Mouse (Mus musculus) liver, embryonic 15.5 days (tissue): ENCODE measurements around the gene Gm12800. TPM values are rescaled to one million over a fixed set of nuclear protein-coding genes. Genes with fewer than 3 reads are reported as not detected.
"Not testable (repeated sequence)": the region's sequence is repeated elsewhere in the genome, so short reads cannot be mapped to it uniquely, and the experiment has no call there.

Source experiments
- ATAC-seq: fragments of 200-750 bp; cut with Nextera tagmentation; 2 replicates; pipeline ENCODE4 v1.8.0; 2017; ENCODE audit warnings: moderate number of reproducible peaks, mild to moderate bottlenecking, moderate library complexity; ENCODE audit not compliant: insufficient read depth
- H3K27ac ChIP-seq: fragments of 300-500 bp; sonication (generic); replicated peaks from 2 replicates; pipeline ENCODE4 v1.5.1; 2015; ENCODE audit warnings: mild to moderate bottlenecking, inconsistent platforms
- H3K27me3 ChIP-seq: fragments of 300-500 bp; sonication (generic); 2 replicates; pipeline ENCODE4 v1.6.1; 2015; ENCODE audit warnings: mild to moderate bottlenecking, inconsistent platforms
- H3K36me3 ChIP-seq: fragments of 300-500 bp; sonication (generic); replicated peaks from 2 replicates; pipeline ENCODE4 v1.6.1; 2015; ENCODE audit warnings: moderate library complexity, mild to moderate bottlenecking, inconsistent platforms
- H3K4me1 ChIP-seq: fragments of 300-500 bp; sonication (generic); replicated peaks from 2 replicates; pipeline ENCODE4 v1.6.1; 2015; ENCODE audit warnings: inconsistent platforms
- H3K4me2 ChIP-seq: fragments of 300-500 bp; sonication (generic); 2 replicates; pipeline ENCODE4 v1.6.1; 2015; ENCODE audit warnings: moderate library complexity, mild to moderate bottlenecking, inconsistent platforms
- H3K4me3 ChIP-seq: fragments of 300-500 bp; sonication (generic); replicated peaks from 2 replicates; pipeline ENCODE4 v1.5.1; 2015; ENCODE audit warnings: mild to moderate bottlenecking, inconsistent platforms
- H3K9ac ChIP-seq: fragments of 300-500 bp; sonication (generic); 2 replicates; pipeline ENCODE4 v1.6.1; 2015; ENCODE audit warnings: moderate library complexity, mild to moderate bottlenecking, inconsistent platforms
- H3K9me3 ChIP-seq: fragments of 300-500 bp; sonication (generic); replicated peaks from 2 replicates; pipeline ENCODE4 v1.6.1; 2016; ENCODE audit warnings: inconsistent platforms
- WGBS: fragments of 180-500 bp; shearing (Covaris S2); methylation state at CpG from one replicate; pipeline ENCODE4 v1.1.7; 2015; ENCODE audit warnings: mixed read lengths; ENCODE audit not compliant: insufficient replicate concordance; 5-methylcytosine and 5-hydroxymethylcytosine counted together
- polyA plus RNA-seq: library from polyadenylated mRNA; unstranded; fragments of >200 nt; fragmentation: Nextera tagmentation; extraction: Ambion mirVana; gene quantifications from 2 replicates; pipeline ENCODE4 v1.2.1, GENCODE M21; 2015

The Gm12800 gene
- polyA plus RNA-seq, result not detected in 2 replicates

DNA sequence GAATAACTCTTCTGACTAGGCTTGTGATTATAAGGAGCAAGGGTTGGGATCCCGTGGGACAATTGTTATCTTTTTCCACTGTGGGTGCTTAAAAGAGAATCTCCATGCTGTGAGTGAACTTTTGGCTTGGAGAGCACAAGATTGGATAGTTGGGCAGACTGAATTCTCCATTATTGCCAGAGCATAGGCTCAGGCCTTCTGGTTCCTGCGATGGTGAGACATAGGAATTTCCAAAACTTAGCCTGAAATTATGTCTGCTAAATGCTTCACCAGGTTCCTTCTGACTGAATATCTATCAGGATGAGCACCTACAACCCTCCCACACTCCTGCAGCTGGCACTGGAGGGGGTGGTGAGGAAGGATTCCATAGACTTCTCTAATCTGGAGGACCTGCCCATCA is at the start of gene Gm12800:
TSS of gene Gm12800 (plus strand) at position 301 of the 400 bp plus-strand sequence.
- H3K27ac ChIP-seq, H3K4me2 ChIP-seq, H3K27me3 ChIP-seq, H3K9ac ChIP-seq, ATAC-seq, H3K4me1 ChIP-seq, H3K9me3 ChIP-seq, H3K36me3 ChIP-seq, H3K4me3 ChIP-seq: not testable (repeated sequence)
- 55% methylated on average over 2 of the region's 2 CpGs for WGBS

DNA sequence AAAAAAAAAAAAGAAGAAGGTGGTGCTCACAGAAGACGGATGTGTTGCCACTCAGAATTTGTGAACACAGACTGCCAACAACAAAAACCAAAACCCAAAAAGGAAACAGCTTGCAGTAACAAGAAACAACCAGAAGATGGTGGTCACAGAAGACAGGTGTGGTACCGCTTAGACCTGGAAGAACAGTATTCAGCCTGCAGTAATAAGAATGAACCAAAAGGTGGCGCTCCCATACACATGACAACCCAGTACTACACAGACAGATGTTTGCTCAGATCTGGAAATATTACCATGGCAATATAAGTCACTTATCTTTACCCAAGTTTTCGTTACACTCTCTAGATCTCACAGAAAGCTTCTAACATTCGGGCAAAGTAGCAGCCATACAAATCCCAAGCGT is 48.0 kb upstream of the Gm12800 start:
- H3K27me3 ChIP-seq, result no peaks in the 10 kb centered on the region
- H3K4me3 ChIP-seq, result no peak overlapping the region
- H3K9me3 ChIP-seq, result no peaks in the 10 kb centered on the region
- WGBS, result 35% methylated on average over 6 of the region's 6 CpGs
- no peaks in the 10 kb centered on the region for H3K4me1 ChIP-seq
- no peak overlapping the region for H3K27ac ChIP-seq
- no peak overlapping the region for H3K4me2 ChIP-seq
- H3K36me3 ChIP-seq, result no peaks in the 10 kb centered on the region
- no peak for ATAC-seq
- no peak overlapping the region for H3K9ac ChIP-seq

DNA sequence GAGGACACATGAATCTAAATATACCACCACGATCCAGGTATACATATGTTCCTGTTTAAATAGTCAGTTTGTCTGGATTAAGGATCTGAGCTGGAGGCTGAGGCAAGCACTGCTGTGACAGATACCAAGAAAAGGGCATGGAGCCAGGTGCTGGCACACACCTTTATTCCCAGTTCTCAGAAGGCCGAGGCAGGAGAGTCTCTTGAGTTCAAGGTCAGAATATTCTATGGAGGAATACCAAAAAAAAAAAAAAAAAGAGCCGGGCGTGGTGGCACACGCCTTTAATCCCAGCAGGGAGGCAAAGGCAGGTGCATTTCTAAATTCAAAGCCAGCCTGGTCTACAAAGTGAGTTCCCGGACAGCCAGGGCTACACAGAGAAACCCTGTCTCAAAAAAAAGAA is 46.6 kb upstream of the Gm12800 start:
- 64% methylated on average over 6 of the region's 6 CpGs for WGBS
- no peak overlapping the region for H3K9ac ChIP-seq
- no peak overlapping the region for H3K27ac ChIP-seq
- no peaks in the 10 kb centered on the region for H3K4me1 ChIP-seq
- H3K9me3 ChIP-seq, result no peaks in the 10 kb centered on the region
- H3K36me3 ChIP-seq, result no peaks in the 10 kb centered on the region
- ATAC-seq, result no peak
- no peaks in the 10 kb centered on the region for H3K27me3 ChIP-seq
- no peak overlapping the region for H3K4me2 ChIP-seq
- no peak overlapping the region for H3K4me3 ChIP-seq

DNA sequence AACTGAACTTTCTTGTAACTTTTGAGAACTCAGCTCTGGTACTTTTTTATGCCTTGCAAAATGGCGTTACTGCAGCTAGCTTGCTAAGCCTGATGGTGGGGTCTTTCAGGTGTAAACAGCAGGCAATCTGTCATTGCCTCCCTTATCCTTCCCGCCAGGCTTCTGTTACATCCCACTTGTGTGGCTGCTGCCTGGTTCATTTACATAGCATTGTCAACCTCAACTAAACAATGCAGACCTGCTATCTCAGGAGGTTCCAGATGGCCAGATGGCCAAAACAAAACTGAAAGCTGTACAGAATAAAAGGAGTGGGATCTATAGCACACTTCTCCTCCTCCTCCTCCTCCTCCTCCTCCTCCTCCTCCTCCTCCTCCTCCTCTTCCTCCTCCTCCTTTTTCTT is 36.9 kb upstream of the Gm12800 start:
- not testable (repeated sequence) for H3K4me1 ChIP-seq, H3K4me3 ChIP-seq, ATAC-seq, H3K27ac ChIP-seq, H3K9me3 ChIP-seq, H3K4me2 ChIP-seq, H3K27me3 ChIP-seq, H3K9ac ChIP-seq, H3K36me3 ChIP-seq
- 51% methylated on average over 2 of the region's 2 CpGs for WGBS

DNA sequence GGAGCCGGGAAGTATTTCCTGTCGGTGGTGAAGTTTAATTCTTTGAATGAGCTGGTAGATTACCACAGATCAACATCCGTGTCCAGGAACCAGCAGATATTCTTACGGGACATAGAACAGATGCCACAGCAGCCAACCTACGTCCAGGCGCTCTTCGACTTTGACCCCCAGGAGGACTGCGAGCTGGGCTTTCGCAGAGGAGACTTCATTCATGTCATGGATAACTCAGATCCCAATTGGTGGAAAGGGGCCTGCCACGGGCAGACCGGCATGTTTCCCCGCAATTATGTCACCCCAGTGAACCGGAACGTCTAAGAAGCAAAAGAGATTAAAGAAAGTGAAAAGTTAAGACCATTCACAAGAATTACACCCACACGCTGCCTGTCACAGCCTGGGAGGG is 33.2 kb upstream of the Gm12800 start:
- H3K27ac ChIP-seq, ATAC-seq: not testable (repeated sequence)

DNA sequence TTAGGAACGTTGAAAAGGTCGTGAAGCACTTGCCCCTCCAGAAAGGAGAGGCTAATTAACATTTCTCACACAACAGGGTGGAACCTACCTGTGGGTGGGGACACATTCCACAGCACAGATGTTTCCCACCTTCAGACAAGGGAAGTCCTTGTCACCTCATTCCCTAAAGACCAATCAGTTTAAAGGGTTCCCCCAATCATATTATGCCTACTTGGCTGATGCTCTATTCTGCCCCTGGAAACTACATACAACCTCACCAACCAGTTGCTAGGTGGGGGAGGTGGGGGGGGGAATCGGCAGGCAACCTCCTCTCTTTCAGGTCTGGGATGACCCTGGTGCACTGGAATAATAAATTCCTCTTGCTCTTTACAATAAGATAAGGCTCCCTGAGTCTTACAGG is 25.3 kb upstream of the Gm12800 start:
- H3K9ac ChIP-seq, result no peak overlapping the region

More for the DNA sequence above, 33.2 kb upstream of the Gm12800 start:
- H3K4me2 ChIP-seq, H3K27me3 ChIP-seq, H3K4me3 ChIP-seq, H3K4me1 ChIP-seq, H3K9me3 ChIP-seq, H3K9ac ChIP-seq, H3K36me3 ChIP-seq: not testable (repeated sequence)
- WGBS, result 79% methylated on average over 15 of the region's 15 CpGs

DNA sequence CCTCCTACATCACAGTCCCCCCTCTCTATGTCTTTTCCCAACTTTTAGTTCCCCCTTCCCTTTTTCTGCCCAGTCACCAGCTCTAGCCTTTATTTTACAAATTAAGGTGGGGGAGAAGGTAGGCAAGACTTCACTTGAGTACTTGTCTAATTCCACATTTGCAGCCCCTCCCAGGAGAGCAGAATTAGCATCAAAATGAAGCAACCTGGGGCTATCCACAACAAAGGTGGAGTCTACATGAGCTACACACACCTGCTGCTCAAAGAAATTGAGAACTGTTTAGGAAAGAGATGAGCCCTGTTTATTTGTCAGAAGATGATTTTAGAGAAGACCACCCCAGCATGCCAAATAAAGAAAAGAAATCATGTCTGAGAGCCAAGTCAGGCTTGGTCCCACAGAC is 19.5 kb upstream of the Gm12800 start:
- ATAC-seq, result no peak
- Histone ChIP-seq H3K27ac (no peak overlapping the region), H3K36me3 (no peaks in the 10 kb centered on the region), H3K9me3 (no peaks in the 10 kb centered on the region), H3K27me3 (no peaks in the 10 kb centered on the region), H3K4me1 (no peaks in the 10 kb centered on the region), H3K4me3 (no peak overlapping the region), H3K9ac (no peak overlapping the region), H3K4me2 (no peak overlapping the region)

More for the DNA sequence above, 25.3 kb upstream of the Gm12800 start:
- no peaks in the 10 kb centered on the region for H3K4me1 ChIP-seq
- 27% methylated on average over 3 of the region's 3 CpGs for WGBS
- no peak overlapping the region for H3K4me3 ChIP-seq
- H3K36me3 ChIP-seq, result no peaks in the 10 kb centered on the region
- H3K27me3 ChIP-seq, result no peaks in the 10 kb centered on the region
- no peak overlapping the region for H3K4me2 ChIP-seq
- ATAC-seq, result no peak
- H3K27ac ChIP-seq, result no peak overlapping the region
- H3K9me3 ChIP-seq, result no peaks in the 10 kb centered on the region

DNA sequence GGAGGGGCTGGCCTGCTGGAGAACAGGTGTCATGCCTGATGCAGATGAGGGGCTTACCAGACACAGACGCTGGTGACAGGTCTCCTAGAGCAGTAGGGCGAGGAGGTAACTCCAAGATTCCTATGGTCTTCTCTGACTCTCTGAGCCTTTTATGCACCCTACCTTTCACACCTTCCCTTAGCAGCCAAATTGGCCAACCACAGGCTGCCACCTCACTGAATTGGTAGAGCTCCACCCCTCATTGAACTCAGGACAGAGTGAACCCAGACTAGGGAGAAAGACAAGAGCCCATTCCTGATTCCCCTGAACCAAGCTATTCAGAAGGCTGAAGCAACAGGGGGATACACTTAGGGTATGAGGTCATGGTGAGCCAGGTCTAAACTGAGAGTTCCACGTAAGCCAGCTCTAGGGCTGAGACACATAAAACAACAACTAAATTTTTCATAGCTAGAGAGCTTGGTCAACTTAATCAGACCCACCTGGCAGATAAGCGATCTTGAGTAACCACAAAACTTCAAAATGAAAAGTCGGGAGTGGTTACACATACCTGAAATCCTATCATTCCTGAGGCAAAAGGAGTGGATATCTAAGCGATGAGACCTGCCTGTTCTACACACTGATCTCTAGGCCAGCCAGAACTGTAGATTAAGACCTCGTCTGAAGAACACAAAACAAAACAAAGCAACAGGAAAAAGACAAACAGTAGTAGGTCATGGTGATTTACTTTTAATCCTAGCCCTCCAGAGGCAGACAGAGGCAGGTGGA is 15.1 kb upstream of the Gm12800 start, which contains the start of gene C130073F10Rik:
TSS of gene C130073F10Rik (minus strand) at position 134 of the 765 bp plus-strand sequence.
- no peaks in the 10 kb centered on the region for H3K27me3 ChIP-seq
- no peak for ATAC-seq
- 60% methylated on average over 7 of the region's 7 CpGs for WGBS
- H3K4me2 ChIP-seq, result no peak within 1 kb of the TSS
- no peaks in the 10 kb centered on the region for H3K9me3 ChIP-seq
- H3K9ac ChIP-seq, result no peak within 1 kb of the TSS
- H3K36me3 ChIP-seq, result no peaks in the 10 kb centered on the region
- H3K4me1 ChIP-seq, result no peaks in the 10 kb centered on the region
- H3K4me3 ChIP-seq, result no peak within 1 kb of the TSS
- H3K27ac ChIP-seq, result no peak within 1 kb of the TSS

DNA sequence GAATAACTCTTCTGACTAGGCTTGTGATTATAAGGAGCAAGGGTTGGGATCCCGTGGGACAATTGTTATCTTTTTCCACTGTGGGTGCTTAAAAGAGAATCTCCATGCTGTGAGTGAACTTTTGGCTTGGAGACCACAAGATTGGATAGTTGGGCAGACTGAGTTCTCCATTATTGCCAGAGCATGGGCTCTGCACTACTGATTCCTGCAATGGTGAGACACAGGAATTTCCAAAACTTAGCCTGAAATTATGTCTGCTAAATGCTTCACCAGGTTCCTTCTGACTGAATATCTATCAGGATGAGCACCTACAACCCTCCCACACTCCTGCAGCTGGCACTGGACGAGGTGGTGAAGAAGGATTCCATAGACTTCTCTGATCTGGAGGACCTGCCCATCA is 31.2 kb downstream of the Gm12800 start, which contains the start of gene Gm12794:
TSS of gene Gm12794 (plus strand) at position 301 of the 400 bp plus-strand sequence.
- not testable (repeated sequence) for H3K4me2 ChIP-seq, H3K27me3 ChIP-seq, ATAC-seq, H3K27ac ChIP-seq, H3K9me3 ChIP-seq, H3K4me1 ChIP-seq, H3K36me3 ChIP-seq, H3K4me3 ChIP-seq, H3K9ac ChIP-seq
- WGBS, result 52% methylated on average over 2 of the region's 2 CpGs

Other genes starting within 250 kb of the Gm12800 start
- 0.74 and 0.76 TPM in 2 replicates for gene Lepr, start 191.7 kb upstream of the Gm12800 start, polyA plus RNA-seq
- gene B020004J07Rik, start 65.1 kb upstream of the Gm12800 start, polyA plus RNA-seq, result not detected in 2 replicates
- not detected in 2 replicates for gene C130073F10Rik, start 15.3 kb upstream of the Gm12800 start, polyA plus RNA-seq
- not detected in 2 replicates for gene Gm12794, start 31.3 kb downstream of the Gm12800 start, polyA plus RNA-seq
- gene Gm12790, start 71.9 kb downstream of the Gm12800 start, polyA plus RNA-seq, result not detected in 2 replicates
- gene Gm12789, start 77.5 kb downstream of the Gm12800 start, polyA plus RNA-seq, result not detected in 2 replicates
- gene Pde4b, start 178.4 kb downstream of the Gm12800 start, polyA plus RNA-seq, result 2.5 and 3.5 TPM in 2 replicates